Mouse (Mus musculus) myocyte (in vitro differentiated cells): ENCODE measurements at regions not wholly inside any gene's neighbourhood (a gene's known extent, or its start where the extent isn't known, plus 50 kb on each side); places are given as distances from the start of the nearest gene placed in this dataset.
"Not testable (repeated sequence)": the region's sequence is repeated elsewhere in the genome, so short reads cannot be mapped to it uniquely, and the experiment has no call there.

Experiments used
- H3K27me3 ChIP-seq: one replicate; pipeline ENCODE4 v1.6.1; 2011; ENCODE audit not compliant: control insufficient read depth, insufficient read depth, insufficient read length
- H3K36me3 ChIP-seq: one replicate; pipeline ENCODE4 v1.6.1; 2011; ENCODE audit not compliant: control insufficient read depth, insufficient read depth
- H3K4me2 ChIP-seq: one replicate; pipeline ENCODE4 v1.6.1; 2011; ENCODE audit warnings: low read depth, control low read depth
- H3K4me3 ChIP-seq: one replicate; pipeline ENCODE4 v1.5.1; 2011; ENCODE audit warnings: mild to moderate bottlenecking, control low read depth, moderate library complexity
- H3K79me2 ChIP-seq: one replicate; pipeline ENCODE4 v1.6.1; 2011; ENCODE audit not compliant: control insufficient read depth, insufficient read depth
- H3ac ChIP-seq: one replicate; pipeline ENCODE4 v1.6.1; 2011; ENCODE audit not compliant: control insufficient read depth, insufficient read length
- CEBPB ChIP-seq: IDR thresholded peaks from 2 replicates; pipeline ENCODE4 v1.6.1; 2011; ENCODE audit warnings: mild to moderate bottlenecking, moderate library complexity; ENCODE audit not compliant: poor library complexity, insufficient read depth, severe bottlenecking
- E2F4 ChIP-seq: IDR thresholded peaks from one replicate; pipeline ENCODE4 v1.6.1; 2011; ENCODE audit warnings: mild to moderate bottlenecking, control low read depth, moderate library complexity; ENCODE audit not compliant: insufficient read depth
- MAX ChIP-seq: IDR thresholded peaks from one replicate; pipeline ENCODE4 v1.6.1; 2011; ENCODE audit warnings: low read depth, mild to moderate bottlenecking, control low read depth
- MYOD1 ChIP-seq, 3 experiments: IDR thresholded peaks; one replicate each; pipeline ENCODE4 v1.6.1; 2011; ENCODE audit warnings: control low read depth in 2 of 3, low read depth in 2 of 3, mild to moderate bottlenecking in 2 of 3, moderate library complexity in 1 of 3; ENCODE audit not compliant: insufficient read length in 2 of 3, control insufficient read depth in 1 of 3
- MYOG ChIP-seq, 3 experiments: IDR thresholded peaks; one replicate each; pipeline ENCODE4 v1.6.1; 2011; ENCODE audit warnings: control low read depth in 2 of 3, low read depth in 2 of 3, mild to moderate bottlenecking in 2 of 3; ENCODE audit not compliant: insufficient read length in 2 of 3, control insufficient read depth in 1 of 3, insufficient read depth in 1 of 3
- POLR2A ChIP-seq: IDR thresholded peaks from one replicate; pipeline ENCODE4 v1.6.1; 2011; ENCODE audit warnings: low read depth, mild to moderate bottlenecking, control low read depth, moderate library complexity; ENCODE audit not compliant: insufficient read length
- POLR2AphosphoS2 ChIP-seq: IDR thresholded peaks from one replicate; pipeline ENCODE4 v1.6.1; 2011; ENCODE audit warnings: low read depth, control low read depth; ENCODE audit not compliant: insufficient read length
- REST ChIP-seq: IDR thresholded peaks from one replicate; pipeline ENCODE4 v1.6.1; 2011; ENCODE audit warnings: mild to moderate bottlenecking, control low read depth, moderate library complexity; ENCODE audit not compliant: insufficient read depth, insufficient read length
- SRF ChIP-seq: IDR thresholded peaks from one replicate; pipeline ENCODE4 v1.6.1; 2011; ENCODE audit warnings: low read depth; ENCODE audit not compliant: control insufficient read depth, insufficient read length
- TCF12 ChIP-seq: IDR thresholded peaks from one replicate; pipeline ENCODE4 v1.6.1; 2011; ENCODE audit warnings: mild to moderate bottlenecking, control low read depth; ENCODE audit not compliant: poor library complexity, insufficient read depth, severe bottlenecking
- TCF3 ChIP-seq: IDR thresholded peaks from one replicate; pipeline ENCODE4 v1.6.1; 2011; ENCODE audit warnings: low read depth, control low read depth; ENCODE audit not compliant: insufficient read length
- USF1 ChIP-seq: IDR thresholded peaks from one replicate; pipeline ENCODE4 v1.6.1; 2011; ENCODE audit warnings: low read depth, mild to moderate bottlenecking, control low read depth, moderate library complexity

GRCm38 (mm10) chr6:68977959-68978358 lies 1442.4 kb upstream of the Tacstd2 start:
- Histone ChIP-seq H3K36me3 (no peaks in the 10 kb centered on the region), H3K79me2 (no peaks in the 10 kb centered on the region), H3K27me3 (no peaks in the 10 kb centered on the region), H3ac (no peak overlapping the region), H3K4me3 (no peak overlapping the region), H3K4me2 (no peak overlapping the region)
- TF ChIP-seq CEBPB (no peak), E2F4 (no peak), MAX (no peak)

GRCm38 (mm10) chr6:68964012-68964411 lies 1428.4 kb upstream of the Tacstd2 start:
- Histone ChIP-seq H3K4me3 (no peak overlapping the region), H3K27me3 (no peaks in the 10 kb centered on the region), H3ac (no peak overlapping the region), H3K79me2 (no peaks in the 10 kb centered on the region), H3K4me2 (no peak overlapping the region), H3K36me3 (no peaks in the 10 kb centered on the region)
- TF ChIP-seq E2F4 (no peak), TCF12 (no peak), SRF (no peak), MYOD1 (IDR thresholded peaks at IDR 0.05; ENCODE audit: control insufficient read depth in 1 of 3, insufficient read length in 2 of 3, low read depth in 2 of 3) (no peak), REST (no peak), MAX (no peak), USF1 (no peak), POLR2A (no peak), CEBPB (no peak), POLR2AphosphoS2 (no peak), MYOG (IDR thresholded peaks at IDR 0.05; ENCODE audit: control insufficient read depth in 1 of 3, insufficient read depth in 1 of 3, insufficient read length in 2 of 3, low read depth in 2 of 3) (no peak), TCF3 (no peak)

GRCm38 (mm10) chr6:68938104-68938503 lies 1402.5 kb upstream of the Tacstd2 start:
- H3K79me2 ChIP-seq, H3ac ChIP-seq, H3K4me2 ChIP-seq, H3K36me3 ChIP-seq, H3K4me3 ChIP-seq, H3K27me3 ChIP-seq: not testable (repeated sequence)

- H3K4me2 ChIP-seq, H3K27me3 ChIP-seq, H3K4me3 ChIP-seq, H3ac ChIP-seq, H3K79me2 ChIP-seq, H3K36me3 ChIP-seq: not testable (repeated sequence)
Observed at GRCm38 (mm10) chr6:68931860-68932259, 1396.3 kb upstream of the Tacstd2 start.

- no peak for TF ChIP-seq POLR2A
- TF ChIP-seq TCF3: no peak
- TF ChIP-seq REST: no peak
- TF ChIP-seq MYOD1 (IDR thresholded peaks at IDR 0.05; ENCODE audit: control insufficient read depth in 1 of 3, insufficient read length in 2 of 3, low read depth in 2 of 3): no peak
- no peak for TF ChIP-seq MYOG (IDR thresholded peaks at IDR 0.05; ENCODE audit: control insufficient read depth in 1 of 3, insufficient read depth in 1 of 3, insufficient read length in 2 of 3, low read depth in 2 of 3)
- TF ChIP-seq MAX: no peak
- TF ChIP-seq E2F4: no peak
- Histone ChIP-seq H3ac (no peak overlapping the region), H3K36me3 (no peaks in the 10 kb centered on the region), H3K79me2 (no peaks in the 10 kb centered on the region), H3K27me3 (no peaks in the 10 kb centered on the region), H3K4me2 (no peak overlapping the region), H3K4me3 (no peak overlapping the region)
Observed at GRCm38 (mm10) chr6:68915536-68915935, 1379.9 kb upstream of the Tacstd2 start.

- Histone ChIP-seq H3K79me2 (no peaks in the 10 kb centered on the region), H3K4me3 (no peak overlapping the region), H3K4me2 (no peak overlapping the region), H3K36me3 (no peaks in the 10 kb centered on the region), H3K27me3 (no peaks in the 10 kb centered on the region), H3ac (no peak overlapping the region)
- TF ChIP-seq REST (no peak), SRF (no peak), POLR2A (no peak), MYOD1 (IDR thresholded peaks at IDR 0.05; ENCODE audit: control insufficient read depth in 1 of 3, insufficient read length in 2 of 3, low read depth in 2 of 3) (no peak), TCF12 (no peak), MAX (no peak), E2F4 (no peak), CEBPB (no peak), MYOG (IDR thresholded peaks at IDR 0.05; ENCODE audit: control insufficient read depth in 1 of 3, insufficient read depth in 1 of 3, insufficient read length in 2 of 3, low read depth in 2 of 3) (no peak), POLR2AphosphoS2 (no peak)
Observed at GRCm38 (mm10) chr6:68884130-68884529, 1348.5 kb upstream of the Tacstd2 start.

- not testable (repeated sequence) for H3K4me2 ChIP-seq, H3K36me3 ChIP-seq, H3K27me3 ChIP-seq, H3K79me2 ChIP-seq, H3ac ChIP-seq, H3K4me3 ChIP-seq
Observed at GRCm38 (mm10) chr6:68852761-68853160, 1317.2 kb upstream of the Tacstd2 start.
